Mouse (Mus musculus): ENCODE data around the gene Ccn5. TPM values are rescaled to one million over a fixed set of nuclear protein-coding genes. Genes with fewer than 3 reads are reported as not detected.

Gene Ccn5
- total and polyA plus RNA-seq, 2 experiments from 2014 or later: 1.4 to 2.6 TPM

GRCm38 (mm10) chr2:163866061-163866460 is 45.4 kb downstream of the Ccn5 start:
- no peak for ATAC-seq (ENCODE audit: insufficient read depth, low read depth)
- no peaks in the 10 kb centered on the region for H3K36me3 ChIP-seq (replicated peaks; ENCODE audit: control insufficient read depth, insufficient read depth, low read length)
- H3K27me3 ChIP-seq (ENCODE audit: control insufficient read depth, insufficient read depth, low read length): peaks cover 52% of the 10 kb centered on the region
- no peaks in the 10 kb centered on the region for H3K4me1 ChIP-seq (ENCODE audit: control insufficient read depth, insufficient read depth)
- H3K9ac ChIP-seq (replicated peaks; ENCODE audit: low read depth, low read length): no peak overlapping the region
- no peak for DNase-seq (ENCODE audit: low spot score)
- H3K4me2 ChIP-seq (ENCODE audit: low read depth, low read length): no peak overlapping the region
- no peak overlapping the region for H3K4me3 ChIP-seq (ENCODE audit: low read depth, low read length)
- WGBS: 79% methylated on average over 9 of the region's 9 CpGs
- TF ChIP-seq CTCF (IDR thresholded peaks at IDR 0.05; ENCODE audit: low read depth): no peak
- no peak for TF ChIP-seq EP300 (IDR thresholded peaks at IDR 0.05; ENCODE audit: low read depth)
- H3K27ac ChIP-seq (ENCODE audit: low read depth): no peak overlapping the region
- no peaks in the 10 kb centered on the region for H3K9me3 ChIP-seq (replicated peaks; ENCODE audit: control insufficient read depth, low read length)

- no peak overlapping the region for H3K9ac ChIP-seq (replicated peaks; ENCODE audit: low read depth, low read length)
- WGBS: 54% methylated on average over 5 of the region's 5 CpGs
- no peak for DNase-seq (ENCODE audit: low spot score)
Observed at GRCm38 (mm10) chr2:163869783-163870182, 49.1 kb downstream of the Ccn5 start.

DNA sequence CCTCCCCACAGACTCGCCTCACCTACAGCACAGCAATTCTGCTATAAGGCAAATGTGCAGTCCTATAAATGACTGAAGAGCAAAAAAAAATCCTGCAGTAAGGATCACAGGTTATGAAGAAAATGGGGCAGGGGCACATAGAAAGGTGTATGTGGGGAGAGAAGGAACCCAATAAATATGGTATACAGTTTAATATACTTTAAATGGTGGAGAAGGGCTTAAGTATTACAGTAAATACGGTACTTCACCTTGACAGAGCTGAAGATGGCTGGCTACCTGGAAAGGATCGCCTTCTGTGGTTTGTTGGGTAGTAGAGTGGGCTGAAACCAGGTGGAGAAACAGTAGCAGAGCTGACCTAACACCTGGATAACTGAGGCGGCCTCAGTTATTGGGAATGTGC is 50.6 kb downstream of the Ccn5 start:
- Histone ChIP-seq H3K27me3 (ENCODE audit: control insufficient read depth, insufficient read depth, low read length) (peaks cover 30% of the 10 kb centered on the region; the same call in 1 of the 2 replicates), H3K27ac (ENCODE audit: low read depth) (no peak overlapping the region), H3K4me2 (ENCODE audit: low read depth, low read length) (no peak overlapping the region), H3K36me3 (replicated peaks; ENCODE audit: control insufficient read depth, insufficient read depth, low read length) (no peaks in the 10 kb centered on the region), H3K4me3 (ENCODE audit: low read depth, low read length) (no peak overlapping the region), H3K4me1 (ENCODE audit: control insufficient read depth, insufficient read depth) (no peaks in the 10 kb centered on the region), H3K9ac (replicated peaks; ENCODE audit: low read depth, low read length) (no peak overlapping the region), H3K9me3 (replicated peaks; ENCODE audit: control insufficient read depth, low read length) (no peaks in the 10 kb centered on the region)
- ATAC-seq (ENCODE audit: insufficient read depth, low read depth) (no peak), DNase-seq (ENCODE audit: low spot score) (no peak)
- no peak for TF ChIP-seq EP300 (IDR thresholded peaks at IDR 0.05; ENCODE audit: low read depth)
- TF ChIP-seq CTCF (IDR thresholded peaks at IDR 0.05; ENCODE audit: low read depth): no peak
- WGBS: 80% methylated on average over 4 of the region's 4 CpGs

More at GRCm38 (mm10) chr2:163869783-163870182, 49.1 kb downstream of the Ccn5 start:
- H3K4me3 ChIP-seq (ENCODE audit: low read depth, low read length): no peak overlapping the region
- TF ChIP-seq EP300 (IDR thresholded peaks at IDR 0.05; ENCODE audit: low read depth) (no peak), CTCF (IDR thresholded peaks at IDR 0.05; ENCODE audit: low read depth) (no peak)
- no peaks in the 10 kb centered on the region for H3K4me1 ChIP-seq (ENCODE audit: control insufficient read depth, insufficient read depth)
- H3K4me2 ChIP-seq (ENCODE audit: low read depth, low read length): no peak overlapping the region
- H3K9me3 ChIP-seq (replicated peaks; ENCODE audit: control insufficient read depth, low read length): no peaks in the 10 kb centered on the region
- no peak overlapping the region for H3K27ac ChIP-seq (ENCODE audit: low read depth)
- ATAC-seq (ENCODE audit: insufficient read depth, low read depth): no peak
- peaks cover 31% of the 10 kb centered on the region; the same call in 1 of the 2 replicates for H3K27me3 ChIP-seq (ENCODE audit: control insufficient read depth, insufficient read depth, low read length)
- no peaks in the 10 kb centered on the region for H3K36me3 ChIP-seq (replicated peaks; ENCODE audit: control insufficient read depth, insufficient read depth, low read length)

DNA sequence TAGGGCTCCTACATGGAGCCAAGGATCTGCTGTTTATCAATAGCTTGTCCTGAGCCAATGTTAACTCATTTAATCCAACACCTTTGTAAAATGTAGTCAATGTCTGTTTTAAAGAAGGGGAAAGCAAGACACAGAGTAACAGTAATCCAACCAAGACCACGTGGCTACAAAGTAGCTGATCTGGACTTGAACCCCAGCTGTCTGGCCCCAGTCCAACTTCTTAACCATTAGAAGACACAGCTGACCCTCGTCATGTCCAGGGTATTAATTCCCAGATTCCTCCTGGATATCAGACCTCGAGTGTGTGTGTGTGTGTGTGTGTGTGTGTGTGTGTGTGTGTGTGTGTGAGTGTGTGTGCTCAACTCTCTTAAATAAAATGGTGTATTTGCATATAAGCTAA is 51.2 kb downstream of the Ccn5 start:
- no peak overlapping the region for H3K9ac ChIP-seq (replicated peaks; ENCODE audit: low read depth, low read length)
- H3K4me3 ChIP-seq (ENCODE audit: low read depth, low read length): no peak overlapping the region
- peaks cover 27% of the 10 kb centered on the region; the same call in 1 of the 2 replicates for H3K27me3 ChIP-seq (ENCODE audit: control insufficient read depth, insufficient read depth, low read length)
- TF ChIP-seq CTCF (IDR thresholded peaks at IDR 0.05; ENCODE audit: low read depth) (no peak), EP300 (IDR thresholded peaks at IDR 0.05; ENCODE audit: low read depth) (no peak)
- no peak for ATAC-seq (ENCODE audit: insufficient read depth, low read depth)
- no peak for DNase-seq (ENCODE audit: low spot score)
- no peak overlapping the region for H3K4me2 ChIP-seq (ENCODE audit: low read depth, low read length)
- no peaks in the 10 kb centered on the region for H3K9me3 ChIP-seq (replicated peaks; ENCODE audit: control insufficient read depth, low read length)
- H3K36me3 ChIP-seq (replicated peaks; ENCODE audit: control insufficient read depth, insufficient read depth, low read length): no peaks in the 10 kb centered on the region
- H3K4me1 ChIP-seq (ENCODE audit: control insufficient read depth, insufficient read depth): no peaks in the 10 kb centered on the region
- H3K27ac ChIP-seq (ENCODE audit: low read depth): no peak overlapping the region
- 53% methylated on average over 3 of the region's 3 CpGs for WGBS

DNA sequence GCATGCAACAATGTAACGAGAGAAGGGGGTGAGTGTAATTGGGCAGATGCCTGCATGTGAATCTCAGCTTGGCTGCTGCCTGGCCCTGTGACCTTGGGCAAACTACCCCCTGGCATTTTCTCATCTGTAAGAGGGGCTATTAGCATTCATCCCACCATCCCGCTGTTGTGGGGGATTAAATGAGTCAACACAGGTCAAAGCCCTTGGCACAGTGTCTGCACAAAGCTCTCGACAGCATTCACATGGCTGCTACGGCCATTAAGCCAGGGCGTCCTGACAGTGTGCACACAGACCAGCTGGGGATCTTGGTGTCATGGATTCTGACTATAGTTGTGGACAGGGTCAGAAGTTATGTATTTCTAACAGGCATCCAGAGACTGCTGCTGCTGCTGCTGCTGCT is 54.2 kb downstream of the Ccn5 start:
- TF ChIP-seq CTCF (IDR thresholded peaks at IDR 0.05; ENCODE audit: low read depth): no peak
- TF ChIP-seq EP300 (IDR thresholded peaks at IDR 0.05; ENCODE audit: low read depth): no peak
- no peak for DNase-seq (ENCODE audit: low spot score)
- Histone ChIP-seq H3K4me3 (ENCODE audit: low read depth, low read length) (no peak overlapping the region), H3K4me1 (ENCODE audit: control insufficient read depth, insufficient read depth) (no peaks in the 10 kb centered on the region), H3K9me3 (replicated peaks; ENCODE audit: control insufficient read depth, low read length) (no peaks in the 10 kb centered on the region), H3K36me3 (replicated peaks; ENCODE audit: control insufficient read depth, insufficient read depth, low read length) (no peaks in the 10 kb centered on the region), H3K4me2 (ENCODE audit: low read depth, low read length) (no peak overlapping the region), H3K27me3 (ENCODE audit: control insufficient read depth, insufficient read depth, low read length) (peaks cover 18% of the 10 kb centered on the region; the same call in 1 of the 2 replicates), H3K27ac (ENCODE audit: low read depth) (no peak overlapping the region), H3K9ac (replicated peaks; ENCODE audit: low read depth, low read length) (no peak overlapping the region)
- ATAC-seq (ENCODE audit: insufficient read depth, low read depth): no peak
- 35% methylated on average over 5 of the region's 5 CpGs for WGBS

DNA sequence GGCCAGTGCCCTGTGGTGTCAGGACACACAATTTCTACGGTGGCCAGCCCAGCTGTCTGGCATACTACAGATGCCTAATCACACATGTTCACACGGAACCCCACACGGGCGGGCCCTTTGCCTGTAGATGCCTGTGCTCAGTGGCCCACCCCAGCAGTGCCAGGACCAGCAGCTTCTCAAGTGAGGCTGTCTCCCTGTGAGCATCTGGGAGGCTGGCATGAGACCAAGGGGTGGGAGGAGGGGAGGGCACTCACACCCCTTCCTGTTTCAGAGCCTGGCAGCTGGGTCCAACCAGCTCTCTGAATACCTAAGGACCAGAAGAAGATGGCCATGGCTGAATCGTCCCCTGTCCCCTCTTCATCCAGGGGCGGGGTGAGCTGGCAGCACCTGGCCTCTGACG is 54.8 kb downstream of the Ccn5 start:
- no peak for TF ChIP-seq CTCF (IDR thresholded peaks at IDR 0.05; ENCODE audit: low read depth)
- TF ChIP-seq EP300 (IDR thresholded peaks at IDR 0.05; ENCODE audit: low read depth): no peak
- Histone ChIP-seq H3K4me1 (ENCODE audit: control insufficient read depth, insufficient read depth) (no peaks in the 10 kb centered on the region), H3K27ac (ENCODE audit: low read depth) (no peak overlapping the region), H3K9ac (replicated peaks; ENCODE audit: low read depth, low read length) (no peak overlapping the region), H3K4me2 (ENCODE audit: low read depth, low read length) (no peak overlapping the region), H3K4me3 (ENCODE audit: low read depth, low read length) (no peak overlapping the region), H3K36me3 (replicated peaks; ENCODE audit: control insufficient read depth, insufficient read depth, low read length) (no peaks in the 10 kb centered on the region), H3K9me3 (replicated peaks; ENCODE audit: control insufficient read depth, low read length) (no peaks in the 10 kb centered on the region), H3K27me3 (ENCODE audit: control insufficient read depth, insufficient read depth, low read length) (peaks cover 15% of the 10 kb centered on the region; the same call in 1 of the 2 replicates)
- DNase-seq (ENCODE audit: low spot score) (no peak), ATAC-seq (ENCODE audit: insufficient read depth, low read depth) (no peak)
- WGBS: 53% methylated on average over 7 of the region's 7 CpGs
